In genomic region chr7:55981511-55981910, GRCm38 (mm10) we compare ENCODE assay signal across 25 mouse cellular contexts. TPM values are rescaled to one million over a fixed set of nuclear protein-coding genes. Genes with fewer than 3 reads are reported as not detected.
DNase-seq lines count a peak whose midpoint lies in the region; ATAC-seq lines count a peak whose summit lies in the region.
"Had no signal": no experiment of that assay in that cellular context is flagged by ENCODE, and none has a peak within 500 bp of the region (broad histone marks: within the 10 kb centered on the region; RNA-seq: fewer than 3 reads in every experiment).

No protein-coding gene starts in this region.

- H3K9ac ChIP-seq in liver, embryonic 12.5 days: no peak overlapping the region
- 0 out of 2 replicates have a peak overlapping the region, but pooled peaks have one; percentile 16 for H3K9ac ChIP-seq in liver, embryonic 15.5 days
- no peak overlapping the region for H3K9ac ChIP-seq in forebrain, embryonic 13.5 days
- H3K9ac ChIP-seq: embryonic facial prominence, embryonic 13.5 days; forebrain, embryonic 15.5 days; heart, embryonic 13.5 days; hindbrain, embryonic 14.5 days had no signal

- no peaks in the 10 kb centered on the region for H3K9me3 ChIP-seq in liver, embryonic 12.5 days (replicated peaks)
- no peaks in the 10 kb centered on the region for H3K9me3 ChIP-seq in liver, embryonic 15.5 days (replicated peaks)
- H3K9me3 ChIP-seq in forebrain, embryonic 13.5 days (replicated peaks): no peaks in the 10 kb centered on the region
- H3K9me3 ChIP-seq: embryonic facial prominence, embryonic 13.5 days; forebrain, embryonic 15.5 days; heart, embryonic 10.5 days; heart, embryonic 13.5 days had no signal

- peaks cover 31% of the 10 kb centered on the region for H3K4me1 ChIP-seq in liver, embryonic 12.5 days
- peaks cover 43% of the 10 kb centered on the region for H3K4me1 ChIP-seq in liver, embryonic 15.5 days (replicated peaks)
- H3K4me1 ChIP-seq in forebrain, embryonic 13.5 days: no peaks in the 10 kb centered on the region
- H3K4me1 ChIP-seq: forebrain, embryonic 15.5 days; heart, embryonic 10.5 days; heart, embryonic 13.5 days had no signal

- no peak for DNase-seq in right cerebral cortex, adult 18-20 months
- DNase-seq: adrenal gland, adult 2 months; adrenal gland, postnatal 14 days; cerebellum, adult 18-20 months; cerebellum, adult 9-10 months; cerebellum, postnatal 14 days; gastrocnemius, postnatal 10 days; gastrocnemius, postnatal 36 days; heart, adult 2 months; heart, postnatal 14 days; heart, postnatal 4 days had no signal

- H3K36me3 ChIP-seq in liver, embryonic 12.5 days: peaks cover 54% of the 10 kb centered on the region
- H3K36me3 ChIP-seq in liver, embryonic 15.5 days (replicated peaks): peaks cover 45% of the 10 kb centered on the region
- H3K36me3 ChIP-seq in forebrain, embryonic 13.5 days (ENCODE audit: poor library complexity, severe bottlenecking): peaks cover 25% of the 10 kb centered on the region

- ATAC-seq in erythroblast, adult 5-6 weeks (replicated peaks; ENCODE audit: low FRiP score, poor library complexity, severe bottlenecking): peak; percentile 64
- ATAC-seq in liver, embryonic 12.5 days: peak; percentile 73; the same call in 1 of the 2 replicates
- peak; percentile 79 for ATAC-seq in liver, embryonic 15.5 days (ENCODE audit: insufficient read depth)
- ATAC-seq in megakaryocyte-erythroid progenitor cell, adult 5-6 weeks (replicated peaks; ENCODE audit: low FRiP score, low TSS enrichment, poor library complexity, severe bottlenecking): 0 out of 2 replicates have a peak, but pooled peaks have one; percentile 38
- ATAC-seq in forebrain, embryonic 13.5 days: no peak
- no peak for ATAC-seq in cerebellum, adult (ENCODE audit: insufficient number of reproducible peaks, low FRiP score, low TSS enrichment)
- ATAC-seq: CD4-positive, CD25-positive, alpha-beta regulatory T cell, adult 4 months; forebrain, embryonic 15.5 days; hindbrain, postnatal 0 days; inflammation-experienced regulatory T-cells, adult 6 months had no signal

- peak overlapping the region; percentile 79 for H3K27ac ChIP-seq in liver, embryonic 12.5 days
- H3K27ac ChIP-seq in liver, embryonic 15.5 days (replicated peaks): peak overlapping the region; percentile 86
- no peak overlapping the region for H3K27ac ChIP-seq in forebrain, embryonic 13.5 days
- H3K27ac ChIP-seq: embryonic facial prominence, embryonic 13.5 days; forebrain, embryonic 15.5 days; heart, adult 2 months; heart, embryonic 10.5 days; heart, embryonic 13.5 days; hindbrain, embryonic 14.5 days; hindbrain, postnatal 0 days had no signal

- no peaks in the 10 kb centered on the region for H3K27me3 ChIP-seq in liver, embryonic 12.5 days (replicated peaks)
- H3K27me3 ChIP-seq in liver, embryonic 15.5 days: no peaks in the 10 kb centered on the region
- no peaks in the 10 kb centered on the region for H3K27me3 ChIP-seq in forebrain, embryonic 13.5 days
- H3K27me3 ChIP-seq: embryonic facial prominence, embryonic 13.5 days; forebrain, embryonic 15.5 days; heart, embryonic 13.5 days had no signal

- WGBS in liver, embryonic 12.5 days (ENCODE audit: insufficient replicate concordance): 52% methylated on average over 2 of the region's 2 CpGs
- WGBS in liver, embryonic 15.5 days (ENCODE audit: insufficient replicate concordance): 53% methylated on average over 2 of the region's 2 CpGs
- 95% methylated on average over 2 of the region's 2 CpGs for whole genome bisulfite sequencing in forebrain, embryonic 13.5 days

- H3K4me2 ChIP-seq in liver, embryonic 12.5 days: peak overlapping the region; percentile 24
- H3K4me2 ChIP-seq in liver, embryonic 15.5 days: peak overlapping the region; percentile 29
- no peak overlapping the region for H3K4me2 ChIP-seq in forebrain, embryonic 13.5 days
- H3K4me2 ChIP-seq: embryonic facial prominence, embryonic 13.5 days; forebrain, embryonic 15.5 days; heart, embryonic 13.5 days; hindbrain, embryonic 14.5 days had no signal

- no peak overlapping the region for H3K4me3 ChIP-seq in liver, embryonic 12.5 days
- H3K4me3 ChIP-seq in liver, embryonic 15.5 days (replicated peaks): no peak overlapping the region
- no peak overlapping the region for H3K4me3 ChIP-seq in forebrain, embryonic 13.5 days
- H3K4me3 ChIP-seq: embryonic facial prominence, embryonic 13.5 days; forebrain, embryonic 15.5 days; heart, adult 2 months; heart, embryonic 10.5 days; heart, embryonic 13.5 days had no signal

RNA-seq across cellular contexts. Expression of gene Nipa2, which starts 19.2 kb away (rescaled TPM):
- 27.9 and 35.1 TPM in 2 replicates for total RNA-seq in erythroblast, adult 5-6 weeks (2015; ENCODE audit: low replicate concordance)
- 22.0 and 30.4 TPM in 2 replicates for total RNA-seq in erythroblast, adult 5-6 weeks (2017; ENCODE audit: low replicate concordance)
- 34.9 and 37.5 TPM in 2 replicates for polyA plus RNA-seq in liver, embryonic 12.5 days (2016; fragmentation: Nextera tagmentation; extraction: Ambion mirVana)
- 21.0 and 23.6 TPM in 2 replicates for polyA plus RNA-seq in liver, embryonic 15.5 days (2015; fragmentation: Nextera tagmentation; extraction: Ambion mirVana)
- 27.6 and 35.5 TPM in 2 replicates for total RNA-seq in megakaryocyte-erythroid progenitor cell, adult 5-6 weeks (2014; fragmentation: Nextera tagmentation)
- 26.9 and 38.0 TPM in 2 replicates for total RNA-seq in megakaryocyte-erythroid progenitor cell, adult 5-6 weeks (2017)
- polyA plus RNA-seq in forebrain, embryonic 13.5 days (2015; fragmentation: Nextera tagmentation; extraction: Ambion mirVana): 39.3 and 41.9 TPM in 2 replicates

RNA-seq across cellular contexts. Expression of gene Nipa1, which starts 38.2 kb away (rescaled TPM):
- total RNA-seq in erythroblast, adult 5-6 weeks (2015; ENCODE audit: low replicate concordance): 10.9 and 13.3 TPM in 2 replicates
- 21.0 and 26.6 TPM in 2 replicates for total RNA-seq in erythroblast, adult 5-6 weeks (2017; ENCODE audit: low replicate concordance)
- 17.7 and 20.6 TPM in 2 replicates for polyA plus RNA-seq in liver, embryonic 12.5 days (2016; fragmentation: Nextera tagmentation; extraction: Ambion mirVana)
- 13.6 and 15.4 TPM in 2 replicates for polyA plus RNA-seq in liver, embryonic 15.5 days (2015; fragmentation: Nextera tagmentation; extraction: Ambion mirVana)
- 12.6 and 16.9 TPM in 2 replicates for total RNA-seq in megakaryocyte-erythroid progenitor cell, adult 5-6 weeks (2014; fragmentation: Nextera tagmentation)
- total RNA-seq in megakaryocyte-erythroid progenitor cell, adult 5-6 weeks (2017): 25.5 and 31.7 TPM in 2 replicates
- polyA plus RNA-seq in forebrain, embryonic 13.5 days (2015; fragmentation: Nextera tagmentation; extraction: Ambion mirVana): 14.8 and 15.8 TPM in 2 replicates
- polyA plus RNA-seq: CD4-positive, CD25-positive, alpha-beta regulatory T cell, adult 4 months had no signal

Comparison
In these comparisons a context has a peak if more than half of its experiments do, and no peak if none do; other contexts are left out.
1. ATAC-seq: peak in erythroblast, adult 5-6 weeks (single experiment), liver, embryonic 12.5 days (single experiment), liver, embryonic 15.5 days (single experiment) and megakaryocyte-erythroid progenitor cell, adult 5-6 weeks (single experiment); none in forebrain, embryonic 13.5 days (single experiment) and cerebellum, adult (single experiment).